Mouse (Mus musculus): ENCODE results near the gene Med20.

GRCm38 (mm10) chr17:47566133-47566532 is 45.2 kb upstream of the Med20 start:
- TF ChIP-seq TAL1 (IDR thresholded peaks at IDR 0.05; ENCODE audit: low read length) (no peak), GATA1 (IDR thresholded peaks at IDR 0.05; ENCODE audit: low read length) (no peak)
